Mouse (Mus musculus) hindbrain, embryonic 13.5 days (tissue): Measurements from ENCODE around the gene Taf3. TPM values are rescaled to one million over a fixed set of nuclear protein-coding genes. Genes with fewer than 3 reads are reported as not detected.

Experiments used
- ATAC-seq: fragments of 200-750 bp; cut with Nextera tagmentation; 2 replicates; pipeline ENCODE4 v1.8.0; 2017; ENCODE audit warnings: moderate TSS enrichment; ENCODE audit not compliant: low FRiP score
- H3K27ac ChIP-seq: fragments of 300-500 bp; sonication (generic); 2 replicates; pipeline ENCODE4 v1.5.1; 2015; ENCODE audit warnings: inconsistent platforms, mild to moderate bottlenecking, moderate library complexity
- H3K27me3 ChIP-seq: fragments of 300-500 bp; sonication (generic); 2 replicates; pipeline ENCODE4 v1.6.1; 2015; ENCODE audit warnings: mild to moderate bottlenecking, inconsistent platforms
- H3K36me3 ChIP-seq: fragments of 300-500 bp; sonication (generic); 2 replicates; pipeline ENCODE4 v1.6.1; 2015; ENCODE audit warnings: mild to moderate bottlenecking, inconsistent platforms
- H3K4me1 ChIP-seq: fragments of 300-500 bp; sonication (generic); replicated peaks from 2 replicates; pipeline ENCODE4 v1.6.1; 2015; ENCODE audit warnings: inconsistent platforms
- H3K4me2 ChIP-seq: fragments of 300-500 bp; sonication (generic); 2 replicates; pipeline ENCODE4 v1.6.1; 2015; ENCODE audit warnings: inconsistent platforms, mild to moderate bottlenecking, moderate library complexity
- H3K4me3 ChIP-seq: fragments of 300-500 bp; sonication (generic); 2 replicates; pipeline ENCODE4 v1.5.1; 2015; ENCODE audit warnings: mild to moderate bottlenecking, inconsistent platforms
- H3K9ac ChIP-seq: fragments of 300-500 bp; sonication (generic); 2 replicates; pipeline ENCODE4 v1.6.1; 2015; ENCODE audit warnings: mild to moderate bottlenecking, inconsistent platforms
- H3K9me3 ChIP-seq: fragments of 300-500 bp; sonication (generic); 2 replicates; pipeline ENCODE4 v1.6.1; 2016; ENCODE audit warnings: inconsistent platforms
- WGBS: fragments of 180-500 bp; shearing (Covaris S2); methylation state at CpG from one replicate; pipeline ENCODE4 v1.1.7; 2015; 5-methylcytosine and 5-hydroxymethylcytosine counted together
- polyA plus RNA-seq: library from polyadenylated mRNA; unstranded; fragments of >200 nt; fragmentation: Nextera tagmentation; extraction: Ambion mirVana; gene quantifications from 2 replicates; pipeline ENCODE4 v1.2.1, GENCODE M21; 2015

The Taf3 gene
- polyA plus RNA-seq, 1 experiment from 2014 or later = 15.0 TPM

DNA sequence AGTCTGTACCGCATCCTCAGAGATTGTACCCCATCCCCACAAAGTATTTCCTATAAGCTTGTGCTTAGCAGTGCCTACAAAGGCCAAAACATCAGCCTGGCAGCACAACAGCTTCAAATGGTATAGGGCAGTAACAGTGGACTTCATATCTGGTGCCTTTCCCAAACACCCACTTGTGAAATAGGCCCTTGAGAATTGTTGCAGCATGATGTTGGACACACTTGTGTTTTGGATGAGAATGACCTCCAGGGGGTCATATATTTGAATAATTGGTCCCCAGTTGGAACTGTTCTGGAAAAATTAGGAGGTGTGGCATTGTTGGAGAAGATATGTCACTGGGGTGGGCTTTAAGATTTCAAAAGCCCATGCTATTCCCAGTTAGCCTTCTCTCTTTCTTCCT, 3.6 kb upstream of the Taf3 start:
- no peak overlapping the region for H3K9ac ChIP-seq
- no peaks in the 10 kb centered on the region for H3K9me3 ChIP-seq
- H3K4me3 ChIP-seq = no peak overlapping the region
- H3K4me2 ChIP-seq = no peak overlapping the region
- H3K36me3 ChIP-seq = peaks cover 30% of the 10 kb centered on the region
- no peak for ATAC-seq
- no peaks in the 10 kb centered on the region for H3K27me3 ChIP-seq
- H3K4me1 ChIP-seq = peaks cover 12% of the 10 kb centered on the region
- WGBS = 97% methylated on average over 1 of the region's 1 CpGs
- no peak overlapping the region for H3K27ac ChIP-seq

DNA sequence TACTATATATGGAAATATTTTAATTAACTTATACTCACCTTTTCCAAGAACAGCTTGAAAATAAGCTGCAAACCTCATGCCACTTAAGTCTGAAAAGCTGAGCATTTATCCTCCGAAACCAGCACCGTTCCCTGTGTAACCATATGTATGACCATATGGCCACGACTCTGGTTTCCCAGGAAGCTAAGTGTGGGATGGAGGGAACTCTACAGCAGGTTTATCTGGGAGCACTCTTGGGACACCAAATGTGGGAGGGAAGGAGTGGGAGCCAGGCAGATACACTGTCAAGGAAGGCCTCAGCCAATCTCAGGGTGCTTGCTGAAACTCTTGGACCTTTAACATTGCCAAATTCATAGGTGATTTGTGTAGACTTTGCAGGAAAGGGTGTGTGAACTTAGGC, 2.5 kb upstream of the Taf3 start:
- Histone ChIP-seq H3K36me3 (peaks cover 21% of the 10 kb centered on the region), H3K4me2 (no peak overlapping the region), H3K9me3 (no peaks in the 10 kb centered on the region), H3K27ac (no peak overlapping the region), H3K9ac (no peak overlapping the region), H3K4me1 (peaks cover 19% of the 10 kb centered on the region), H3K4me3 (no peak overlapping the region), H3K27me3 (no peaks in the 10 kb centered on the region)
- 85% methylated on average over 3 of the region's 3 CpGs for WGBS
- ATAC-seq = no peak

DNA sequence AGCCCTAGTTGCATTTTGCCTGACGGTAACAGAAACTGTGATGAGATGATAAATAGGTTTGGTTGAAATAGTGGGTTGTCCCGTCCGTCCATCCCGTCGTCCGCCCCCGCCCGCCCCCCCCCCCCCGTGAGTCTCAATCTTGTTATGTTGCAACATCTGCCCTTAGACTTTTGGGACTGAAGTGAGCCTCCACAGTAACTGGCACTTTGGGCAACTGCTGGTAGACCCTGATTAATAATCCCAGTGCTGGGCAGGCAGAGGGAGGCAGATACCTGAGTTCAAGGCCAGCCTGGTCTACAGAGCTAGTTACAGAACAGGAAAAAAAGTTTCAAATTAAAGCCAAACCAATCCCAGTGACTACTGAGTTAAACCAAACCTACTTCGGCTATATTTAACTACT, 1.1 kb upstream of the Taf3 start:
- 14% methylated on average over 10 of the region's 10 CpGs for WGBS
- Histone ChIP-seq H3K9ac (peak overlapping the region; percentile 61; the same call in 1 of the 2 replicates), H3K36me3 (peaks cover 8% of the 10 kb centered on the region), H3K4me1 (peaks cover 19% of the 10 kb centered on the region), H3K4me3 (peak overlapping the region; percentile 98), H3K4me2 (peak overlapping the region; percentile 57), H3K27ac (no peak overlapping the region), H3K9me3 (no peaks in the 10 kb centered on the region), H3K27me3 (no peaks in the 10 kb centered on the region)
- no peak for ATAC-seq

DNA sequence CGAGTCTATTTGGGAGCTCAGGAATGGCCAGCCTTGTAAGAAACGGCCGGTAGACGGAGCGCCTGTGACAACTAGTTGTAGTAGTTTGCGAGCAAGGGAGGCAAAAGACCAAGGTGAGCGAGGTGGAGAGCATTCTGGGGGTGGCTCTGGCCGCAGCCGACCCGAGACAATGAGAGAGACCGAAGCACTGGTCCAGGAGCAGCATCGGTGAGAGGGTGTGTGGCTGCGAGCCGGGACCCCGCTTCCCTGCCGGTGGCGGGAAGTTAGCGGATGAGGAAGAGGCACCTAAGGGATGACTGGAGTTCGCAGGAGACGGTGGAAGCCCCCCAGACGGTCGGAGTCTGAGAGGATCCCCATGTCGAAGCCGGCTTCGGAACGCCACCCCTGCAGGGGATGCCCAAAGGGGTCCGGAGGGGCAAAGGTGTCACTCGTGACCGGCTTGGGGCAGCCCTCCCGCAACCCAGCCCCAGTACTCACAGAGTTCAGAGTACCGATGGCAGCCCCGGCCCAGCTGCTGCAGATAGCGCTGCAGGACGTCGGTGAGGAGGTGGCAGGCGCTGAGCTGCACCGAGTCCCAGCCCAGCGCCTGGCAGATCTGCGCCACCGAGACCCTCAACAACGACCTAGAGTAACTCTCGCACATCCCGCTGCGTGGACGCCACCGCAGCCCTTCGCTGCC, 499 bp downstream of the Taf3 start:
- Histone ChIP-seq H3K4me3 (peak overlapping the region; percentile 98), H3K9me3 (no peaks in the 10 kb centered on the region), H3K4me1 (peaks cover 19% of the 10 kb centered on the region), H3K9ac (peak overlapping the region; percentile 85), H3K4me2 (peak overlapping the region; percentile 90), H3K27me3 (no peaks in the 10 kb centered on the region), H3K36me3 (no peaks in the 10 kb centered on the region), H3K27ac (peak overlapping the region; percentile 79)
- ATAC-seq = peak; percentile 86
- under 1% methylated on average over 47 of the region's 47 CpGs for WGBS

DNA sequence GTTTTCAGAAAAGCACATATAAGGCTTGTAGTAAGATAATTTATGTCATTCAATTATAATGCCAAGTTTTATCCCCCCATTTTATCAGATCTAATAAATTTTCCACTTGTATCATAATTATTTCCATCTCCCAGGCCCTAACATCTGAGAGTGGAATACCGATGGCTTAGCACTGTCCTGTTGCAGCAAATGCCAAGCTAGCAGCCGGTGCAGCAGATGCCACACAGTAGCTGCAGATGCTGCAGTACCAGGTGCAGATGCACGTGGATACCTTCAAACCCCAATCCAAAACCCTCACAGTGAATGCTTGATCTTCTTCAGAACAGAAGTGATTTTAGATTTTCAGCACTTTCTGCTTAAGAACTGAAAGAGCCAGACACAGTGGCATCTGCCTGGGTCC, 13.4 kb downstream of the Taf3 start:
- H3K36me3 ChIP-seq = peaks cover 11% of the 10 kb centered on the region
- 84% methylated on average over 3 of the region's 3 CpGs for WGBS
- H3K4me3 ChIP-seq = no peak overlapping the region
- ATAC-seq = no peak
- H3K9ac ChIP-seq = no peak overlapping the region
- no peaks in the 10 kb centered on the region for H3K4me1 ChIP-seq
- H3K4me2 ChIP-seq = no peak overlapping the region
- no peaks in the 10 kb centered on the region for H3K27me3 ChIP-seq
- no peaks in the 10 kb centered on the region for H3K9me3 ChIP-seq
- no peak overlapping the region for H3K27ac ChIP-seq

DNA sequence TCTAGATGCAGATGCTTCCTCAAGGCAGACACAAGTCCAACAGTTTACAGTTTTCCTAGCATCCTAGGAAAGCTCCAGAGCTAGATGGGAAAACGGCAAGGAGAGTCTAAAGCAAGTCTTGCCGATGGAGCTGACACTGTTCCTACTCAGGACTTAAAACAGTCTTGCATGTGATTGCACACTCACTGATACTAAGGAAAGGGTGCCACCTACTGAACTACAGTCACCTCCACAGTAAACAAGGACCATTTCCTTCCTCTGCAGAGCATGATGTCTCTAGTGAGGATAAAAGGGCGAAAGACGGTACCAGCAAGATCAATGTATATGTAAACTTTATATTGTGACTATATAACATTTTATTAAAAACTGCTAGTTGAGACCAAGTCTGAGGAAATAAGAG, 14.7 kb downstream of the Taf3 start:
- WGBS = 77% methylated on average over 4 of the region's 4 CpGs

DNA sequence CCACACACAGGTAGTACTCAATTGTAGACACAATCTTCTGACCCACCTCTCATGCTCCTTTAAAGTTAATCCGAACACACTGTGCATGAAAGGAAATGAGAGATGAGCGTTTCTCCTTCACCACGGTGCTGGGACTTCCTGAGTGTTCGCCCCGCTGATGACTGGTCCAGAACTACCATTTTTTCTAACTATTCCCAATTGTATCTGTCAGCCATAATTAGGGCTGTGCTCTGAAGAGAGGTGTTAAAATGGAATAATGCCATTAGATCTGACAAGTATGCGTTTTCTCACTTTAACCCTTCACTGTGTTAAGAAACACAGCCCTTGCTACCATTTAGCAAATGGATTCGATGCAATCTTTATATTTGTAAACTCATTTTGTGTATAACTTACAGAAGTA, 18.6 kb downstream of the Taf3 start:
- Histone ChIP-seq H3K4me1 (no peaks in the 10 kb centered on the region), H3K27me3 (no peaks in the 10 kb centered on the region), H3K4me2 (no peak overlapping the region), H3K36me3 (no peaks in the 10 kb centered on the region), H3K9ac (no peak overlapping the region), H3K27ac (no peak overlapping the region), H3K4me3 (no peak overlapping the region), H3K9me3 (no peaks in the 10 kb centered on the region)
- ATAC-seq = no peak
- WGBS = 73% methylated on average over 7 of the region's 7 CpGs

More for the DNA sequence above, 14.7 kb downstream of the Taf3 start:
- H3K4me2 ChIP-seq = no peak overlapping the region
- no peaks in the 10 kb centered on the region for H3K27me3 ChIP-seq
- H3K9me3 ChIP-seq = no peaks in the 10 kb centered on the region
- H3K36me3 ChIP-seq = no peaks in the 10 kb centered on the region
- no peak for ATAC-seq
- H3K4me3 ChIP-seq = no peak overlapping the region
- no peak overlapping the region for H3K9ac ChIP-seq
- no peak overlapping the region for H3K27ac ChIP-seq
- H3K4me1 ChIP-seq = no peaks in the 10 kb centered on the region

DNA sequence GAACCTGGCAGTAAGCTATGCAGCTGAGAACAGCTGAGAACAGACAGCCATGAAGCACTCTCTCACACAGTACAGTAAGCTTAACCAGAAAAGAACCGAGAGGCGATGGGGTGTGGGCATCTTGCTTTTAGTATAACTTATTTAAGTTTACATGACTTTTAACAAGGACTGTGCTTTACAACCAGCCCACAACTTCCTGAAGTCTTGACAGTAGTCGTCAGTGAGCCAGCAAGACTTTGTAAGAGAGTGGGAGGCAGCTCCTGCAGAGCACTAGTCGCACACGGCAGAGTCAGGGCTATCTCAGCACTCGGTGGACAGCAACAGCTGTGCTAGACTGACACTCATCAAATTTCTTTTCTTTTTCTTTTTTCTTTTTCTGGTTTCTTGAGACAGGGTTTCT, 24.1 kb downstream of the Taf3 start:
- Histone ChIP-seq H3K4me2 (no peak overlapping the region), H3K27ac (no peak overlapping the region), H3K4me1 (no peaks in the 10 kb centered on the region), H3K27me3 (no peaks in the 10 kb centered on the region), H3K4me3 (no peak overlapping the region), H3K36me3 (no peaks in the 10 kb centered on the region), H3K9me3 (no peaks in the 10 kb centered on the region), H3K9ac (no peak overlapping the region)
- no peak for ATAC-seq
- 90% methylated on average over 6 of the region's 6 CpGs for WGBS

DNA sequence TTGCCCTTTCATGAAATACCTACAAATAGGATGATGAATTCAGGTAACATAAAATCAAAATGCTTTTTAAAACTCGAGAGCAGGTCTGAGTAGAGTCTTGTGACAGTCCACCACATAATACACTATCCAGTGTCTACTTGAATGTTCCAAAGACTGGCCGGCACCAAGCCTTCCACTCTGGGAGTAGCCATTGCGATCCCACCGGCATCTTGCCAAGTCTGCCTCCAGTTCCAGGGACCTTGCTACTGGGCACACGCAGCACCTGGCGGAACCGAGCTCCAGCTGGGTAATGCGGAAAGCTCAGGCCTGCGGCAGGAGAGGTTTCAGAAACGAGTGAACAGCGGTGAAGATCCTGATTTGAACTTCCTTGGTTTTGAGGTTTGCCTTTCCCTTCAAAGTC, 27.1 kb downstream of the Taf3 start:
- WGBS = 90% methylated on average over 11 of the region's 11 CpGs
- H3K27ac ChIP-seq = no peak overlapping the region
- H3K4me1 ChIP-seq = no peaks in the 10 kb centered on the region
- H3K4me2 ChIP-seq = no peak overlapping the region
- H3K4me3 ChIP-seq = no peak overlapping the region
- H3K36me3 ChIP-seq = no peaks in the 10 kb centered on the region
- ATAC-seq = no peak
- H3K9ac ChIP-seq = no peak overlapping the region
- no peaks in the 10 kb centered on the region for H3K9me3 ChIP-seq
- no peaks in the 10 kb centered on the region for H3K27me3 ChIP-seq

DNA sequence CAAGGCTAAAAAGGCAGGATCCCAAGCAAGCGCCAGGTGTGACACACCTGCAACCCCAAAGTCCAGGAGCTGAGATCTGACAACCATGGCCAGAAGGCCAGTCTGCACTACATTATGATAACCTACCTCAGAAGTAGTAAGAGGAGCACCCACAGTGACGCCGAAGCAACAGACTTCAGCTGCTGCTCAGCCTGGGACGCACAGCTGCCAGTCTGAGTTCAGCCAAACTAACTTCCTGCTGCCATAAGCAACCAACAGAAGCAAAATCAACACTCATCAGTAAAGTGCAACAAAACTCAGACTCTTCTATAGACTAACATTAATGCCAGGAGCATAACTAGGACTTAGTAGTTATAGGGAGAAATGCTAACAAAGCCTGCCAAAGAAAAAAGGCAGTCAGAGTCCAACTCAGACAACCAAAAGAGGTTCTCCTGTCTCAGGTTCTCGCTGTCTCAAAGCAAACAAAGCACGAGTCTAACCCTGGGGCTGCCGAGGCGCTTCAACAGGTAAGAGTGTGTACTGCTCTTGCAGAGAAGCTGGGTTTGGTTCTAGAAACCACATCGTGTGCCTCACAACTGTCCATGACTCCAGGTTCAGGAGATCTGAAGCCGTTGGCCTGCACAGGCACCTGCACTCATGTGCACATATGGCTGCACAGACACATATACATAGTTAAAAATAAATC, 33.3 kb downstream of the Taf3 start:
- ATAC-seq = no peak
- H3K36me3 ChIP-seq = no peaks in the 10 kb centered on the region
- no peak overlapping the region for H3K4me2 ChIP-seq
- H3K27me3 ChIP-seq = no peaks in the 10 kb centered on the region
- H3K27ac ChIP-seq = no peak overlapping the region
- 89% methylated on average over 10 of the region's 10 CpGs for WGBS
- no peak overlapping the region for H3K4me3 ChIP-seq
- no peaks in the 10 kb centered on the region for H3K4me1 ChIP-seq
- no peaks in the 10 kb centered on the region for H3K9me3 ChIP-seq
- H3K9ac ChIP-seq = no peak overlapping the region

DNA sequence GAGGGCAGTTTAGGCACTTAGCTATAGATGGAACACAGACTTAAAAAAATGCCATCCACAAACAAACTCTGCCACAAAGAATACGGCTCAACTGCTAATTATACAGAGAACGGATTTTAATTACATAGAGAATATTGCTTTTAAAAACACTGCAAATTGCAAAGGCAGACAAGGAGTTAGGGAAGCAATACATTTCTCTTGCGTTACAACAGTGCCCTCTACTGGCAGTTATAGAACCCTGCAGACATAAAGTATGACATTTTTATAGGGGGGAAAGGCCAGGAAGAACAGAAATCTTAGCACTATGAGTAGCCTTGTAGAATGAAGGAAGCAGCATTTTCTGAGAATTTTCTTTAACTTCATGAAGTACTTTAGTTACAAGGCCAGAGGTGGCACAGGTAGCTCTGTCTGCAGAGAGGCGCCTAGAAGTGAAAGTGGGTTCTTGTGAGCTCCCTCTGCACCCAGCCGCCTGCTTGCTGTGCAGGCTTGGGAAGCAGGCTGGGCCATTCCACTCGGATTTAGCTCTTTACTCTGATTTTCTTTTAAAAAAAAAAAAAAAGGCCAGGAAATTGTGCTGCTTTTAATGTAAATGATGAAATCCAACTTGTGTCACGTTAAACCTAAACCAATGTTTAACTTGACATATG, 38.0 kb downstream of the Taf3 start:
- no peak for ATAC-seq
- no peaks in the 10 kb centered on the region for H3K9me3 ChIP-seq
- no peaks in the 10 kb centered on the region for H3K36me3 ChIP-seq
- H3K4me3 ChIP-seq = no peak overlapping the region
- no peak overlapping the region for H3K27ac ChIP-seq
- no peak overlapping the region for H3K9ac ChIP-seq
- H3K4me1 ChIP-seq = peaks cover 3% of the 10 kb centered on the region; the same call in 1 of the 2 replicates
- WGBS = 37% methylated on average over 7 of the region's 7 CpGs
- H3K27me3 ChIP-seq = no peaks in the 10 kb centered on the region
- H3K4me2 ChIP-seq = no peak overlapping the region

DNA sequence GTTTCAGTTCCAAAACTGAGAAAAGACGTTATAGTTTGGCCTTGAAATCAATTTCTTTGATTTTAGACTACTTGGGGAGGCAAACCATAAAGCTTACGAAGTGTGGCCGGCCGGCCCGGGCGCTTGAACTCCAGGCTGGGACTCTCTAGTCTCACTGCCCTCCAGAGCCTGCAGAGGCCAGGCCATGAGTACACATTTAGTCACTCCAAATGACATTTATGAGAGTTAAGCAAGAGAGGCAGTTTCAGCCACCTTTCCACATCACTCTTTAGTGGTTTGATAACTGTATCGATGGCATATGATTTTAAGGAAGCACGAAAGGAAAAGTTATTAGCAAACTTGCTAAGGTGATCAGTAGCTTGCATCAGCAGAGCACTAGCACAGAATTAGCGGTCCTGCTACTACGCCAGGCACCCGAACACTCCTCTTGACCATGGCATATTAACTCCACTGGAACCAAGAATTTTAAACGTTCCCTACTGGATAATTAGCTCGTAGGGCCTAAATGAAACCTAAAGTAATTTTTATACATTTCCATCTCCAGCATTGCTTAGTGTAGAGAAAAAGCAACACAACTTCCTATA, 38.6 kb downstream of the Taf3 start:
- Histone ChIP-seq H3K27me3 (no peaks in the 10 kb centered on the region), H3K4me3 (no peak overlapping the region), H3K27ac (no peak overlapping the region), H3K4me1 (peaks cover 3% of the 10 kb centered on the region; the same call in 1 of the 2 replicates), H3K36me3 (no peaks in the 10 kb centered on the region), H3K4me2 (no peak overlapping the region), H3K9me3 (no peaks in the 10 kb centered on the region), H3K9ac (no peak overlapping the region)
- no peak; the same call in 1 of the 2 replicates for ATAC-seq
- 79% methylated on average over 13 of the region's 13 CpGs for WGBS
